Mouse (Mus musculus) common myeloid progenitor, adult 5-6 weeks (primary cell): ENCODE results near the gene Tpgs1. TPM values are rescaled to one million over a fixed set of nuclear protein-coding genes. Genes with fewer than 3 reads are reported as not detected.

ENCODE experiments used
- ATAC-seq: replicated peaks from 2 replicates; pipeline ENCODE4 v1.8.0; 2016; ENCODE audit warnings: low read depth, mild to moderate bottlenecking, moderate TSS enrichment, inconsistent platforms; ENCODE audit not compliant: poor library complexity, severe bottlenecking
- total RNA-seq: library from RNA; stranded (forward); fragments of 200-1000, 187-1606 nt; gene quantifications from 2 replicates; pipeline ENCODE4 v1.2.3, GENCODE M21; 2017

Gene Tpgs1
- total RNA-seq, 1 experiment from 2014 or later: 5.3 TPM

DNA sequence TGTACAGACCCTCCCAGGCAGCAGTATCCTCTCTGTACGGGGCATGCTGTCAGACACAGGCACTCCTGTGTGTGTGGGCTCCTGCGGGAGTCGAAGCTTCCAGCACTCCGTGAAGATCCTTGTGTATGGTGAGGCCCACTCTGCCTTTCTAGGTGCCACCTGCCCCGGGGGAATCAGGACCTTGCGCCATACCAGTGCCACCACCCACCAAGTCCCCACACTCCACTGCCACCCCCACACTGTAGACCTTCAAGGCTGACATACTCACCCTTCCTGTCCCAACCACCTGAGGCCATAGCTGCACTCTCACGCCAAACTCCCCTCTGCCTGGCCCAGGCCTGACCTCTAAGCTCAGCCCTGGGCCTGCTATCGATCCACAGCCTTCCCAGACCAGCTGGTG lies 4.1 kb upstream of the Tpgs1 start:
- ATAC-seq: no peak

DNA sequence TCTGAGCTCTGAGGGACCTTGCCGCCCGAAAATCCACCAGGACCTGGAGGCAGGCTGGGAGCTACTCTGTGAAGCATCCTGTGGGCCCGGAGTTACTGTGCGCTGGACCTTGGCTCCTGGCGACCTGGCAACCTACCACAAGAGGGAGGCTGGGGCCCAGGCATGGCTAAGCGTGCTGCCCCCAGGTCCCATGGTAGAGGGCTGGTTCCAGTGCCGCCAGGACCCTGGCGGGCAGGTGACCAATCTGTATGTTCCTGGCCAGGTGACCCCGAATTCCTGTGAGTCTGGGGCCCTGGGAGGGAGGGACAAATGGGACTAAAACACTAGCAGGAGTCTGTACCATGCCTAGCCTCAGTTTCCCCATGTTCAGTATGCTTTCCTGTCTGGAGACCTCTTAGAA lies 2.7 kb upstream of the Tpgs1 start:
- ATAC-seq: no peak

DNA sequence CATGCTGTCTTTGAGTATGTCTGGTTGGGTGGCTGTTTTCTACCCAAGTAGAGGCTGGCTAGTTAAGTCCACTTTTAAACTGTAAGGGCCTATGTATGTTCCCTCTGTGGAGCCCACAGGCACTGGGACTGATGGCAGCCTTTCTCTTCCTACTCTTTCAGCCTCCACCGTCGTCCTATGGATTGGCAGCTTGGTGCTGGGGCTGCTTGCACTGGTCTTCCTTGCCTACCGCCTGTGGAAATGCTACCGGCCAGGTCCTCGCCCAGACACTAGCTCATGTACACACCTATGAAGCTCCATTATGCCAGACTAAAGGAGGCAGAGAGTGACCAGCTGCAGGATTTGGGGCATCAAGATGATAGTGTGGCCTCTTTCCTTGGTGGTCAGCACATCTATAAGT lies 1.1 kb upstream of the Tpgs1 start:
- ATAC-seq: no peak

DNA sequence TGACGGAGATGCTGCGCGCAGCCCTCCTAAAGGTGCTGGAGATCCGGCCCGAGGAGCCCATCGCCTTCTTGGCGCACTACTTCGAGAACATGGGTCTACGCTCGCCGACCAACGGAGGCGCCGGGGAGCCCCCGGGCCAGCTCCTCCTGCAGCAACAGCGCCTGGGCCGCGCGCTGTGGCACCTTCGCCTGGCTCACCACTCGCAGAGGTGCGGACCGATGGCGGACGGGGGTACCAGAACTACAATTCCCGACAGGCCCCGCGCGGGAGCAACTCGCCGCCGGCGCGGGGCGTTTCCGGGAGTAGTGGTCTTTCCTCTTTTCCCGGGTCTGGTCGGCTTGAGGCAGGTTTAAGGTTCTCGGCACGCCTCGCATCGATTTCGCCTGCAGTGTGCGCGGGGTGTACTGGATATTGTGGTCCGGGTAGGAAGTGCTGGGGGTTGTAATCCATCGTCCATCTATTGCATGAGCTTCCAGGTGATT lies 448 bp downstream of the Tpgs1 start:
- peak; percentile 27 for ATAC-seq

DNA sequence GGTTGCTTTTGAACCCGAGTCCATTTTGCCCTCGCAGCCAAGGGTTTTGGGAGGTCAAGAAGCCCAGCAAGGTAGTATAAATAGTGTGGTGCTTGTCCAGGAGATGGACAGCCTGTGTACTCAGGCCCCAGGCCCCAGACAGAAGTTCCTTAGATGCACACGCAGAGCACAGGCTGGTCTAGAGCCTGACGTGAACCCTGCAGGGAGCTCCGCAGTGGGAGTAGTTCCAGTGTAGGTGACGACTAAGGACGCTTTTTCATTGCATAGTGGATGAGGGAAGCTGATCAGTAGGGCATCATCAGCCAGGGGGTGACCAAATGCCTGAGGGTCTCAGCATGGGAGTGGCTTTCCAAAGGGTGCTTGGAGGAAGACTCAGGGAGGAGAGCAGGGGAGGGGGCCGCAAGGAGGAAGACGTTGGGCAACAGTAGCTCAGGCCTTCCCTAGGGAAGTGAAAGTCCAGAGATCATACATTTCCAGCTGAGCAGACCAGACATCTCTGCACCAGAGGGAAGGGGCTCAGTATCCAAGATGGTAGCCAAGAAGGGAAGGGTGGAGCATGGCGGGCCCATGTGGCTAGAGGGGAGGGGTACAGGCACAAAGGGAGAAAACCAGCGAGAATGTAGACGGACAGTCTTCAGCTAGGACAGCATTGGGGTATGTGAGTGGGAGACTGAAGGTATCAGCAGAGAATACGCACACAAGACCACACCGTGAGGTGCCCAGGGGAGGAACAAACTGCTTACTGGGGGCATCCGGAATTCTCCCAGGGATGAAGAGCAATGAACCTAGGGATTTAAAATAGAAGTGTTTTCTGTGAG lies 1.1 kb downstream of the Tpgs1 start:
- ATAC-seq: no peak

DNA sequence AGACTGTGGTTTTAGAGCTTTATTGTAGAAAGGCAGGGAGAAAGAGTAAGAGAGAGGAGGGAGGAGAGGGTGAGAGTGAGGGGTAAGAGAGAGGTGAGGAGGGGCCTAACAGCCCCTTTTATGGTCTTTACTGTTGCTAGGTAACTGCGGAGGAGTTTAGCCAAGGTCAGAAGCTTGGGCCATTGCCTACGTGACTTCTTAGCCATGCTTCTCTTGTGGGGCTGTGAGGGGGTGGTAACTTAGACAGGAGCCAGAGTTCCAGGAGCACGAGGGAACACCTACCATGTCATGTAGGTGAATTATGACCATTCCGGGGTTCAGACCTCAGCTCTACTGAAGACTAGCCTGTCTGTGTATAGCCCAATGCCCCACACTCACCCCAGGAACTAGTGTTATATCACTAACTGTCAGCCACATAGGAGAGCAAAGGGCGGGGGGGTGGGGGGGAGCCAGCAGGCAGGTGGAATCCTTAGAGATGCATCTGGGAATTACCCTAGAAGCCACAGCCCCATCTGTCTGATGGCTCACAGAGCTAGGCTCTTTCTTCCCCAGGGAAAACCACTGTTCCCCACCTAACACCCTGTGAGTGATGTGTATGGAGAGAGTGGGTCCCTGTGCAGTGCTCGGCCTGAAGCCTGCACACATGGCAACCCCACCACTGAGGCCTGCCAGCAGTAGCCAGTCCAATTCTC lies 2.4 kb downstream of the Tpgs1 start:
- no peak for ATAC-seq

DNA sequence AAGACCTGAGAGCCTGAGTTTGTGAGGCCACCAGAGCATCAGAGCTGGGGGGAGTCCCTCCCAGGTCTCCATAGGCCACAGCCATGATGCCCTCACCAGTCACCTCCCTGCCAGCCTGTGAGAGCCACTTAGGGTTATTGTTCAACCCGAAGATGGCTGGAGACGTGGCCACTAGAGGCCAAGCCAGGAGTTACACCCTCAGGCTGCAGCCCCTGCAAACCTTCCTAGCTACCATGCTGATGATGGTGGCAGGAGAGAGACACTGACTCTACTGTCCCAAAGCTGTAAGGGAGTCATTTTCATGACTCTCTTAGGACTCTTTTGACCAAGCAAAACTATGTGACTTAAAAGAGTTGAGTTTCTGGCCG lies 2.9 kb downstream of the Tpgs1 start:
- ATAC-seq: no peak

DNA sequence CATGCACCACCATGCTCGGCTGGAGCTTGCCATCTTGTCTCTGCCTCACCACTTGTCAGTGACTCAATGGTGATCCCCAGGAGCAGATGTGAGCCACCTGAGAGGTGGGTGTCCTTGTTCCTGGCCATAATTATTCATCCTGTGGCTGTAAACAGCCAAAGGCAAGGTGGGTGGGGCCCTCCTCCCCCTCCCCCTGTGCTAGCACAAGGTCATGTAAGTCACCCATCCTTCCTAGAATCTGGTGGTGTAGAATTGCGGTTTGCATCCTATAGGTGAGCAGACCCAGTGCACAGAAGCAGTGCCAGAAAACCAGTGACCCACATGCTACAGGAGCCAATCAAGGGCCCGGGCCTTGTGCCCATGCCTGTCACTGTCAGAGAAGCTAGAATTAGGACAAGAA lies 3.9 kb downstream of the Tpgs1 start:
- ATAC-seq: no peak

DNA sequence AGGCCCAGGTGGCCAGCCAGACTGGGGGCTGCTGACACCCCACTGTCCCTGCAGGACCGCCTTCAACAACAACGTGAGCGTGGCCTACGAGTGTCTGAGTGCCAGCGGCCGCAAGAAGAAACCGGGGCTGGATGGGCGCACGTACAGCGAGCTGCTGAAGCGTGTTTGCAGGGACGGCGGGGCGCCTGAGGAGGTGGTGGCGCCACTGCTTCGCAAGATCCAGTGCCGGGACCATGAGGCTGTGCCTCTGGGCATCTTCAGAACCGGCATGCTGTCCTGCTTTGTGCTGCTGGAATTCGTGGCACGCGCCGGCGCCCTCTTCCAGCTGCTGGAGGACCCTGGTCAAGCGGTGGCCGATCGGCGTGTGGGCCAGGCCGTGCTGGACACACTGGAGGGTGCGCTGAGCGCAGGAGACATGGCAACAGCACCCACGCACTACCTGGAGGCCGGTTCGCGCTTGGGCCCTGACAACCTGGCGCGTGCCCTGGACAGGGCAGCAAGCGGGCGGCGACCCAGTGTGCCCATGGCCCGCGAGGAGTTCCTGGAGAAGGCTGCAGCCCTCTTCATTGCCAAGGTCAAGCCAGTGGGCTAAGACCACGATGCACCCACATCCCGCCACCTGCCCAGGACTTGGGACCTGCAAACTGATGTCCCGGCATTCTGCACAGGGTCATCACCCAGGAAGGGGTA lies 6.3 kb downstream of the Tpgs1 start:
- no peak for ATAC-seq

DNA sequence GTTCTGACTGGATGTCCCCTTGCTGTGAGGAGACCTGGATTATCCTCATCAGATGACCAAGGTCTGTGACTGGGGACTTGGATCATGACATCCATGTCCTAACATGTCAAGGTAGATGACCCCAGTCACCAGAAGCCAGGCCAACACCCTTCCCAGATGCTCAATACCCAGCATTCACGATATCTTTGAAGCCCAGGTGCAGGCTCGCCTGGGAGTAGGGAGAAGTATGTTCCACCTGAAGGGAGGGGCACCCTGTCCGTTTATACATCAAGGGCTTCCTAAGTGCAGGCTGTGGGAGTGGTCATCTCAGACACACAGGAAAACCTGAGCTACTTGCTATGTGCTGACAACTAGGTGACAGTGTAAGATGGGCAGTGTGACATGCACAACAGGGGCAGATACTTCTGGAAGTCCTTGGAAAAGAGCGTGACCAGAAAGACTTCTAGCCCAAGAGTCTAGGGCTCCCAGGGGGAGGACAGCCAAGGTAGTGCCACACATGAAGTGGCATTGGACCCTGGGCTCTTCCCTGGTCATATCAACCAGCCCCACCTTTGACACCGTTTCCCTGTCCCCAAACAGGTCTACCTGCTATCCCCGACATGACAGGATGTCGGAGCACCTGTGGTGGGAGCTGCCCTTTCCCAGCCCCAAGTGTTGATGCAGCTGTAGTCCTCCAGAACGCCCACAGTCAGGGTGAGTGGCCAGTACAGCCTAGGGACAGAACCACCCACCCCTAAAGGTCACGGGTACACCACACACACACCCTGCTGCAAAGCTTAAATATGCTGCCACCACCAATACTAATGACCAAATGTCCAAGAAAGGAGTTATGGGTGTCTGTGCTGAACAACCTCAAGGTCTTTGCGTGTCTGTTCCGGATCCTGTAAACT lies 11.7 kb downstream of the Tpgs1 start:
- ATAC-seq: peak; percentile 3

DNA sequence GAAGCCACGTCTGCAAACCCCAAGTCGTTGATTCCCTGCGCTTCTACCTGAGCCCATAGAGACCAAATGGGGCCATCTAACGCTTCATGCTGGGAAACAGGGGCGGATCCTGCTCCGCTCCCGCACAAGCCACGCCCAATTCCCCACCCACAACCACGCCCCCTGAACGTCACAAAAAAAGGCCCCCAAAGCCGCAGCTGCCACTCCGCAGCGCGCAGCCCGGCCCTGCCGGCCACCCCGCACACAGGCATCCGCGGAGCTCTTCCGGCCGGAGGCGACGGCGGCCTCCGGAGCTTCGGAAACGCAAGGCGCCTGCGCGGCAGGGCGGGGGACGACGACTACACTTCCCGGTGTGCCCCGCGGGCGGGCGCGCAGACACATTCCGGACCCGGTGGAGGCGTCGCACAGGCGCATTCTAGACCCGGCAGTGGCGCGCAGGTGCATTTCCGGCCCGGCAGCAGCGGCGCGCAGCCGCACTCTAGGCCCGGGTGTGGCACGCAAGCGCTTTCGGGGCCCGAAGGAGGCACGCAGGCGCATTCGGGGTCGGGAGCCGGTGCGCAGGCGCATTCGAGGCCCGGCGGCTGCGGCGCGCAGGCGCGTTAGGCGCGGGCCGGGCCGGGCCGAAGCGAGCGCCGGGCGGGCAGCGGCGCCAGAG lies 12.5 kb downstream of the Tpgs1 start, which contains the start of gene Cdc34:
Cdc34 (plus strand) TSS at position 605 of the 655 bp plus-strand sequence.
- peak; percentile 77 for ATAC-seq

DNA sequence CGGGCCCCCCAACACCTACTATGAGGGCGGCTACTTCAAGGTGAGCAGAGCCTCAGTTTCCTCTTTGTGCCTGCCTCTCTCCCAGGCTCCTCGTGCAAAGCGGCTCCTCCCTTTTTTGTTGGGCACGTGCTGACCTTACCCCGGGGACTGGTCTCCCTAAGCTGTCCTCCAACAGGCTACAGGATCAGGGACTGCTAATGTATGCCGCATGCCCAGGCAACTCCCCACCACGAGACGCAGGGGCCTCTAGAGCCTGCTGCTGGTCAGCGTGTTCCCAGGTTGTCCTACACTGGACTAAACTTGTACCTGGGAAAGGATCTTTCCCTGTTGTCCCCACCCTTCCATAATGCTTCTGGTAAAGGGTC lies 13.4 kb downstream of the Tpgs1 start:
- ATAC-seq: no peak

DNA sequence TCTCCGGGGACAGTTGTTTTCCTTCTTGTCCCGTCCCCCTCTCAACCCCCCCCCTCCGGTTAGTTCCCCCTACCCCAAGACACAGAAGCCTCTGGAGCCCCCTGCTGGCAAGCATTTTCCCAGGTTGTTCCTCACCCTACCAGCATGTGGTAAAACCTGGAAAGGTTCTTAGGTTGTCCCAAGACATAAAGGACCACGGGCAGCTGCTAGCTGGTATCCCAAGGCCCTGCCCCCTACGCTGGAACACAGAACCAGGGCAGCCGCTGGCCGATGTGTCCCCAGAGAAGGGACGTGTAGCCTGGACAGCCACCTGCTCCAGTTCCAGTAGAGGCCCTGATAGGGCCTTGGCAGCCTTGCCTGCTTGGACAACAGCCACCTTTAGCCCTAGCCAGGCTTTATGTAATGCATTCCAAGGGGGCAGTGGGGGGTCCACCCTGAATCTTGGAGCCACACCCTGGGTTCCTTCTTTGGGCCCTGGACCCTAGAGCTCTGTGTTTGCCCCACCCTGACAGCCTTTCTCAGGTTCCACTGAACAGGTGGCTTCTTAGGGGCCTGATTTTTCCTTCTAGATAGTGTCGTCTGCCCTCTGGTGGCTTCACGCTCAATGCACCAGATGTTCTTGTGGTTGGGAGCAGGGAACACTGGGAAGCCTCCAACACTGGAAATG lies 13.9 kb downstream of the Tpgs1 start:
- 0 out of 2 replicates have a peak, but pooled peaks have one; percentile 11 for ATAC-seq

DNA sequence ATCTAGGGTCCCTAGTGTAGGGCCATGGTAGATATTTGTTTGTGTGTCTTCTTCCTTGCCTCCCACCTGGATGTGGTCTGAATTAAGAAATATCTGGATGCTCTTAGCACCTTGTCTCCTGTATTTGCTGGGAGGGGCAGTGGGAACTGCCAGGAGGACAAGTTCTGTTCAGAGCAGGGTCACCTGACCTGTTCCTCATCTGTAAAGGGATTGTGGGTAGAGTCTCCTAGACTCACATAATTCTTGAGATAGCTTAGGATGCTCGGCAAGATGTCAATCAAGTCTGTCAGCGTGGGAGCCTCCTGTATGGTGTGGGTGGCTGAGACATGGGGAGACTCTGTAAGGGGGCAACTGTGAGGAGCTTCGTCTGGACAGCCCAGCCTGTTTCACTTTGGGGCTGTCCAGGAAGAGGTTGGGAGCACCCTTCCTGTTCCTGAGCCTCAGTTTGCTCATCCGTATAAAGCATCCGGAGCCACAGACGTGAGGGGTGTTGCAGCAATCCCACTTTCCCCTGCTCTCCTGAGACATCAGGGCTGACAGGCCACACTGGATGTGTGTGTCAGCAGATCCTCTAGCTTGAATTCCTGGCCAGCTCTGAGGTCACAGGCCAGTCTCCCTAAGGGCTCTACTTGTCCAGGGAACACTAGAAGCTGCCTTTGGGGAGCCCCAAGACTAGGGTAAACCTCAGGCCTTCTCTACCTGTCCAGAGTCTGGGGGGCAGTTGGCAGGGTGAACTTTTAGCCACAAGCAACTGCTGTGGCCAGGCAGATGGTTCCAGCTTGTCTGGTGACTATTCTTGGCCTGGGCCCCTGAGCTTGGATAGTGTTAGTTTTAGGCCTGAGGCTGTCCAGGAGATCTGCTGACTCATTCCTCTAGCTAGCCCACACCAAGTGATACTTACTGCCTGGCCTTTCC lies 14.8 kb downstream of the Tpgs1 start:
- ATAC-seq: no peak

DNA sequence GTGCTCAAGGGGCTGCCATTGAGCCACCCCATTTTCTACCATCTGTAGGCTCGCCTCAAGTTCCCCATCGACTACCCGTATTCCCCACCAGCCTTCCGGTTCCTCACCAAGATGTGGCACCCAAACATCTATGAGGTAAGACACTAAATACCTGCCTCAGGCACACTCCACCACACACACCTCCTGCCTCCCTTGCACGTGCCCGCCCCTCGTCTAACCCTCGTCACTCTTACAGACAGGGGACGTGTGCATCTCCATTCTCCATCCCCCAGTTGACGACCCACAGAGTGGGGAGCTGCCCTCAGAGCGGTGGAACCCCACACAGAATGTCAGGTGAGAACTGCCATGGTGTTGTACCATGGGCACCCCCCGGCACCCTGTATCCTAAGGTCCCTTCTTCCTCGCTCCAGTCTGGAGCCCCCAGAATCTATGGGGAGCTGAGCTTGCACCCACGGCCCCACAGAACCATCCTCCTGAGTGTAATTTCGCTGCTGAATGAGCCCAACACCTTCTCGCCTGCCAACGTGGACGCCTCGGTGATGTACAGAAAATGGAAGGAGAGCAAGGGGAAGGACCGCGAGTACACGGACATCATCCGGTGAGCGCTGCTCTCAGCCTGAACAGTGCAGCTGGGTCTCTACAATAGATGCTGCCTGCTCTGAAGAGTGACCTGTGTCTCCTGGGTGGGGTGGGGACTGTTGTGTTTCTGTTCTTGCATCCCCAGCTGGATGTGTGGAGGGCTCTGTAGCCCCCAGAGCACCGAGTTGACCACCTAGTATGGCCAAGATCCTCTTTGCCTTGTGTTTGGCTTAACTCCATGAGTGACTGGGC lies 15.8 kb downstream of the Tpgs1 start:
- no peak for ATAC-seq

DNA sequence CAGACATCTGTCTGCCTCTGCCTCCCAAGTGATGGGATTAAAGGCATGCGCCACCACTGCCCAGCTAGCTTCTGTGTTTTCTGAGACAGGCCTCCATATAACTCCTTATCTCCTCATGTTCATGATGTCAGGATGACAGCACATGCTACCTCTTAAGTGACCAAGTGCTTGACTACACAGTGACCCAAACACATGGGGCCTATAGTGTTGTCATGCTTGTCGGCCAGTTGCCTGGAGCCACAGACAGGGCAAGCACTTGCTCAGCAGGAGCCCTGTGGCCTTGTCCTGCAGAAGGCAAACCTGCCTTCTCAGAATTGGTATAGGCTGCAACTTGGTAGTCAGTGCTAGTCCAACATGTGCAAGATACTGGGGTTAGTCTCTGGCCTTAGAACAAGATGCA lies 17.1 kb downstream of the Tpgs1 start:
- no peak for ATAC-seq

DNA sequence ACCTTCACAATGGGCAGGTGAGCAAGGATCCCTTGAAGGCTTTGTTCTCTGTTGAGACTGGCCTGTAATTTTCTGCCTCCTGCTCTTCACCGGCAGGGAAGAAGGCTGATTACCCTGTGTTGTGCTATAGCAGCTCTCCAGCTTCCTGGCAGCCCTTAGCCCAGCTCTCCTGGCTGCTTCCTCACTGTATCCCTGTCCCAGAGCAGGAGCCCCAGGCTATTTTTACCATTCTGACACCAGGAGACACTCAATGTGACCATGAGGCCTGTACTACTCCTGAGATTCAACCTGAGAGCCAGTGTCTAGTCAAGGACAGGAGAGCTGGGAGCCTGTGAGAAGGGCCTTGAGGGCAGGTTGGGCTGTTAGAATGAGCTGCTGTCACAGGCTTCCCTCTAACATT lies 17.5 kb downstream of the Tpgs1 start:
- ATAC-seq: no peak
